Mouse (Mus musculus) midbrain, embryonic 11.5 days (tissue): Measurements from ENCODE around the gene Picalm. TPM values are rescaled to one million over a fixed set of nuclear protein-coding genes. Genes with fewer than 3 reads are reported as not detected.

Experiments used
- ATAC-seq: fragments of 200-750 bp; cut with Nextera tagmentation; 2 replicates; pipeline ENCODE4 v1.8.0; 2017; ENCODE audit warnings: moderate TSS enrichment, moderate library complexity; ENCODE audit not compliant: low FRiP score
- DNase-seq: peaks from one replicate; pipeline ENCODE4 v3.0.0; 2015; ENCODE audit warnings: low spot score; ENCODE audit errors: missing footprints
- H3K27ac ChIP-seq: fragments of 300-500 bp; sonication (generic); 2 replicates; pipeline ENCODE4 v1.5.1; 2014; ENCODE audit warnings: low read depth, low read length
- H3K27me3 ChIP-seq: fragments of 300-500 bp; sonication (generic); 2 replicates; pipeline ENCODE4 v1.6.1; 2014; ENCODE audit warnings: mild to moderate bottlenecking, low read length, moderate library complexity, mixed read lengths; ENCODE audit not compliant: control insufficient read depth, insufficient read depth
- H3K36me3 ChIP-seq: fragments of 300-500 bp; sonication (generic); 2 replicates; pipeline ENCODE4 v1.6.1; 2014; ENCODE audit warnings: mild to moderate bottlenecking, low read length, moderate library complexity, mixed read lengths; ENCODE audit not compliant: control insufficient read depth, insufficient read depth
- H3K4me1 ChIP-seq: fragments of 300-500 bp; sonication (generic); 2 replicates; pipeline ENCODE4 v1.6.1; 2014; ENCODE audit warnings: low read length; ENCODE audit not compliant: control insufficient read depth, insufficient read depth
- H3K4me2 ChIP-seq: fragments of 300-500 bp; sonication (generic); 2 replicates; pipeline ENCODE4 v1.6.1; 2014; ENCODE audit warnings: mild to moderate bottlenecking, moderate library complexity
- H3K4me3 ChIP-seq: fragments of 300-500 bp; sonication (generic); 2 replicates; pipeline ENCODE4 v1.5.1; 2014; ENCODE audit warnings: low read depth, low read length
- H3K9ac ChIP-seq: fragments of 300-500 bp; sonication (generic); 2 replicates; pipeline ENCODE4 v1.6.1; 2014; ENCODE audit warnings: low read length
- H3K9me3 ChIP-seq: fragments of 300-500 bp; sonication (generic); 2 replicates; pipeline ENCODE4 v1.6.1; 2016; ENCODE audit warnings: low read length; ENCODE audit not compliant: control insufficient read depth
- WGBS: fragments of 180-500 bp; shearing (Covaris S2); extraction: QIAGEN DNeasy Blood & Tissue Kit; methylation state at CpG from one replicate; pipeline ENCODE4 v1.1.7; 2014; 5-methylcytosine and 5-hydroxymethylcytosine counted together
- polyA plus RNA-seq: library from polyadenylated mRNA; unstranded; fragments of >200 nt; fragmentation: Nextera tagmentation; extraction: Ambion mirVana; gene quantifications from 2 replicates; pipeline ENCODE4 v1.2.1, GENCODE M21; 2014

Picalm gene
- polyA plus RNA-seq, 1 experiment from 2014 or later: 35.7 TPM

GRCm38 (mm10) chr7:90144971-90145370 is 15.0 kb downstream of the Picalm start:
- 92% methylated on average over 2 of the region's 2 CpGs for WGBS
- ATAC-seq (no peak), DNase-seq (no peak)
- Histone ChIP-seq H3K27ac (no peak overlapping the region), H3K36me3 (no peaks in the 10 kb centered on the region), H3K4me2 (no peak overlapping the region), H3K4me1 (no peaks in the 10 kb centered on the region), H3K4me3 (no peak overlapping the region), H3K9ac (no peak overlapping the region), H3K9me3 (no peaks in the 10 kb centered on the region), H3K27me3 (no peaks in the 10 kb centered on the region)

GRCm38 (mm10) chr7:90145376-90145775 is 15.4 kb downstream of the Picalm start:
- no peak overlapping the region for H3K9ac ChIP-seq
- H3K36me3 ChIP-seq: no peaks in the 10 kb centered on the region
- no peaks in the 10 kb centered on the region for H3K4me1 ChIP-seq
- H3K27ac ChIP-seq: no peak overlapping the region
- no peaks in the 10 kb centered on the region for H3K27me3 ChIP-seq
- H3K9me3 ChIP-seq: no peaks in the 10 kb centered on the region
- no peak overlapping the region for H3K4me3 ChIP-seq
- no peak overlapping the region for H3K4me2 ChIP-seq
- ATAC-seq: no peak
- DNase-seq: no peak

GRCm38 (mm10) chr7:90145897-90146296 is 15.9 kb downstream of the Picalm start:
- H3K4me2 ChIP-seq: no peak overlapping the region
- no peaks in the 10 kb centered on the region for H3K9me3 ChIP-seq
- 77% methylated on average over 4 of the region's 4 CpGs for WGBS
- no peaks in the 10 kb centered on the region for H3K36me3 ChIP-seq
- ATAC-seq (no peak), DNase-seq (no peak)
- no peaks in the 10 kb centered on the region for H3K27me3 ChIP-seq
- no peaks in the 10 kb centered on the region for H3K4me1 ChIP-seq
- no peak overlapping the region for H3K4me3 ChIP-seq
- H3K9ac ChIP-seq: no peak overlapping the region
- H3K27ac ChIP-seq: no peak overlapping the region

- Histone ChIP-seq H3K27ac (no peak overlapping the region), H3K27me3 (no peaks in the 10 kb centered on the region), H3K4me2 (no peak overlapping the region), H3K36me3 (no peaks in the 10 kb centered on the region), H3K4me1 (no peaks in the 10 kb centered on the region), H3K4me3 (no peak overlapping the region), H3K9me3 (no peaks in the 10 kb centered on the region), H3K9ac (no peak overlapping the region)
- no peak for DNase-seq
- 90% methylated on average over 1 of the region's 1 CpGs for WGBS
- no peak for ATAC-seq
Measured at GRCm38 (mm10) chr7:90146321-90146720, 16.3 kb downstream of the Picalm start.

GRCm38 (mm10) chr7:90148023-90148422 is 18.0 kb downstream of the Picalm start:
- WGBS: 90% methylated on average over 2 of the region's 2 CpGs
- DNase-seq (no peak), ATAC-seq (no peak)

GRCm38 (mm10) chr7:90148516-90148915 is 18.5 kb downstream of the Picalm start:
- DNase-seq (no peak), ATAC-seq (no peak)
- no peaks in the 10 kb centered on the region for H3K36me3 ChIP-seq
- H3K9me3 ChIP-seq: no peaks in the 10 kb centered on the region
- no peak overlapping the region for H3K27ac ChIP-seq
- H3K4me3 ChIP-seq: no peak overlapping the region
- no peaks in the 10 kb centered on the region for H3K4me1 ChIP-seq
- WGBS: 86% methylated on average over 1 of the region's 1 CpGs
- no peak overlapping the region for H3K4me2 ChIP-seq
- no peak overlapping the region for H3K9ac ChIP-seq
- H3K27me3 ChIP-seq: no peaks in the 10 kb centered on the region

More at GRCm38 (mm10) chr7:90148023-90148422, 18.0 kb downstream of the Picalm start:
- no peak overlapping the region for H3K9ac ChIP-seq
- no peak overlapping the region for H3K4me3 ChIP-seq
- H3K36me3 ChIP-seq: no peaks in the 10 kb centered on the region
- H3K9me3 ChIP-seq: no peaks in the 10 kb centered on the region
- H3K4me1 ChIP-seq: no peaks in the 10 kb centered on the region
- H3K27ac ChIP-seq: no peak overlapping the region
- H3K4me2 ChIP-seq: no peak overlapping the region
- H3K27me3 ChIP-seq: no peaks in the 10 kb centered on the region

- H3K9me3 ChIP-seq: no peaks in the 10 kb centered on the region
- H3K4me3 ChIP-seq: no peak overlapping the region
- no peak overlapping the region for H3K9ac ChIP-seq
- DNase-seq (peak; percentile 87), ATAC-seq (peak; percentile 82)
- H3K27ac ChIP-seq: no peak overlapping the region
- WGBS: 43% methylated on average over 2 of the region's 2 CpGs
- H3K4me1 ChIP-seq: no peaks in the 10 kb centered on the region
- no peak overlapping the region for H3K4me2 ChIP-seq
- H3K36me3 ChIP-seq: no peaks in the 10 kb centered on the region
- H3K27me3 ChIP-seq: no peaks in the 10 kb centered on the region
Measured at GRCm38 (mm10) chr7:90150311-90150710, 20.3 kb downstream of the Picalm start.

GRCm38 (mm10) chr7:90158034-90158433 is 28.0 kb downstream of the Picalm start:
- 95% methylated on average over 2 of the region's 2 CpGs for WGBS
- Histone ChIP-seq H3K4me3 (no peak overlapping the region), H3K27me3 (no peaks in the 10 kb centered on the region), H3K36me3 (peaks cover 11% of the 10 kb centered on the region; the same call in 1 of the 2 replicates), H3K4me1 (no peaks in the 10 kb centered on the region), H3K9me3 (no peaks in the 10 kb centered on the region), H3K27ac (no peak overlapping the region), H3K4me2 (no peak overlapping the region), H3K9ac (no peak overlapping the region)
- ATAC-seq: no peak
- no peak for DNase-seq

- Histone ChIP-seq H3K4me1 (no peaks in the 10 kb centered on the region), H3K9ac (no peak overlapping the region), H3K36me3 (peaks cover 11% of the 10 kb centered on the region; the same call in 1 of the 2 replicates), H3K27ac (no peak overlapping the region), H3K27me3 (no peaks in the 10 kb centered on the region), H3K9me3 (no peaks in the 10 kb centered on the region), H3K4me3 (no peak overlapping the region), H3K4me2 (no peak overlapping the region)
- no peak for ATAC-seq
- no peak for DNase-seq
- 92% methylated on average over 5 of the region's 5 CpGs for WGBS
Measured at GRCm38 (mm10) chr7:90160598-90160997, 30.6 kb downstream of the Picalm start.

GRCm38 (mm10) chr7:90164276-90164675 is 34.3 kb downstream of the Picalm start:
- Histone ChIP-seq H3K4me1 (no peaks in the 10 kb centered on the region), H3K4me3 (no peak overlapping the region), H3K9ac (no peak overlapping the region), H3K27me3 (no peaks in the 10 kb centered on the region), H3K36me3 (peaks cover 13% of the 10 kb centered on the region; the same call in 1 of the 2 replicates), H3K9me3 (no peaks in the 10 kb centered on the region), H3K4me2 (no peak overlapping the region), H3K27ac (no peak overlapping the region)
- no peak for ATAC-seq
- no peak for DNase-seq
- 93% methylated on average over 1 of the region's 1 CpGs for WGBS
